Comparison of ENCODE assay signal across 15 mouse cellular contexts in genomic region chr2:32631046-32631445, GRCm38 (mm10). TPM values are rescaled to one million over a fixed set of nuclear protein-coding genes. Genes with fewer than 3 reads are reported as not detected.
DNase-seq lines count a peak whose midpoint lies in the region; ATAC-seq and TF ChIP-seq lines count a peak whose summit lies in the region.
"Had no signal": no experiment of that assay in that cellular context is flagged by ENCODE, and none has a peak within 500 bp of the region (broad histone marks: within the 10 kb centered on the region; RNA-seq: fewer than 3 reads in every experiment).

No protein-coding gene starts in this region.

- no peak overlapping the region for H3K4me3 ChIP-seq in heart, embryonic 10.5 days
- no peak overlapping the region for H3K4me3 ChIP-seq in heart, embryonic 11.5 days (ENCODE audit: low read depth, low read length)
- H3K4me3 ChIP-seq in C2C12 (ENCODE audit: insufficient read depth, poor library complexity, severe bottlenecking), result peak overlapping the region; percentile 48
- peak overlapping the region; percentile 78 for H3K4me3 ChIP-seq in E14TG2a.4 (replicated peaks; ENCODE audit: low read length)
- no peak overlapping the region for H3K4me3 ChIP-seq in hindbrain, embryonic 13.5 days
- H3K4me3 ChIP-seq: embryonic facial prominence, embryonic 12.5 days; forebrain, embryonic 15.5 days; limb, embryonic 15.5 days; neural tube, embryonic 15.5 days had no signal

- ATAC-seq in heart, embryonic 11.5 days (replicated peaks; ENCODE audit: insufficient number of reproducible peaks, low FRiP score, low TSS enrichment), result no peak
- ATAC-seq in hindbrain, embryonic 13.5 days (ENCODE audit: low FRiP score), result no peak

- 84% methylated on average over 10 of the region's 10 CpGs for WGBS in heart, embryonic 10.5 days
- WGBS in heart, embryonic 11.5 days (ENCODE audit: insufficient replicate concordance), result 83% methylated on average over 10 of the region's 10 CpGs
- WGBS in hindbrain, embryonic 13.5 days, result 88% methylated on average over 10 of the region's 10 CpGs

- no peaks in the 10 kb centered on the region for H3K27me3 ChIP-seq in heart, embryonic 10.5 days (ENCODE audit: insufficient read depth, poor library complexity, severe bottlenecking)
- H3K27me3 ChIP-seq in heart, embryonic 11.5 days (ENCODE audit: control insufficient read depth, insufficient read depth, low read length), result no peaks in the 10 kb centered on the region
- H3K27me3 ChIP-seq in C2C12 (ENCODE audit: control insufficient read depth, insufficient read depth, insufficient read length) (no peaks in the 10 kb centered on the region), E14TG2a.4 (ENCODE audit: insufficient read depth, low read length) (no peaks in the 10 kb centered on the region)
- H3K27me3 ChIP-seq in hindbrain, embryonic 13.5 days, result no peaks in the 10 kb centered on the region
- H3K27me3 ChIP-seq: embryonic facial prominence, embryonic 12.5 days; forebrain, embryonic 15.5 days; limb, embryonic 15.5 days; neural tube, embryonic 15.5 days had no signal

- H3K79me2 ChIP-seq in C2C12 (ENCODE audit: control insufficient read depth, insufficient read depth), result peaks cover 49% of the 10 kb centered on the region

- H3K4me2 ChIP-seq in heart, embryonic 11.5 days, result no peak overlapping the region
- no peak overlapping the region for H3K4me2 ChIP-seq in hindbrain, embryonic 13.5 days
- H3K4me2 ChIP-seq: embryonic facial prominence, embryonic 12.5 days; forebrain, embryonic 15.5 days; limb, embryonic 15.5 days; lung, embryonic 14.5 days; neural tube, embryonic 15.5 days had no signal

- peaks cover 52% of the 10 kb centered on the region for H3K36me3 ChIP-seq in heart, embryonic 10.5 days
- 0 out of 2 replicates have a peak, but pooled peaks cover 4% of the 10 kb centered on the region for H3K36me3 ChIP-seq in heart, embryonic 11.5 days (ENCODE audit: control insufficient read depth, insufficient read depth, low read length)
- H3K36me3 ChIP-seq in C2C12 (ENCODE audit: control insufficient read depth, insufficient read depth), result peaks cover 49% of the 10 kb centered on the region
- peaks cover 53% of the 10 kb centered on the region for H3K36me3 ChIP-seq in E14TG2a.4 (ENCODE audit: insufficient read depth, low read length)
- H3K36me3 ChIP-seq in hindbrain, embryonic 13.5 days, result peaks cover 18% of the 10 kb centered on the region
- H3K36me3 ChIP-seq: embryonic facial prominence, embryonic 12.5 days; limb, embryonic 15.5 days had no signal

- H3K9me3 ChIP-seq in heart, embryonic 10.5 days, result no peaks in the 10 kb centered on the region
- no peaks in the 10 kb centered on the region for H3K9me3 ChIP-seq in heart, embryonic 11.5 days (replicated peaks; ENCODE audit: control insufficient read depth, low read length)
- H3K9me3 ChIP-seq in E14TG2a.4 (ENCODE audit: low read length), result no peaks in the 10 kb centered on the region
- no peaks in the 10 kb centered on the region for H3K9me3 ChIP-seq in hindbrain, embryonic 13.5 days
- H3K9me3 ChIP-seq: embryonic facial prominence, embryonic 12.5 days; forebrain, embryonic 15.5 days; limb, embryonic 15.5 days; neural tube, embryonic 15.5 days had no signal

- H3K79me3 ChIP-seq in C2C12 (ENCODE audit: low read depth), result peaks cover 19% of the 10 kb centered on the region

- H3K9ac ChIP-seq in heart, embryonic 11.5 days (ENCODE audit: low read depth, low read length), result no peak overlapping the region
- H3K9ac ChIP-seq in hindbrain, embryonic 13.5 days, result peak overlapping the region; percentile 3
- H3K9ac ChIP-seq: embryonic facial prominence, embryonic 12.5 days; forebrain, embryonic 15.5 days; limb, embryonic 15.5 days; liver, embryonic 14.5 days; lung, embryonic 14.5 days; neural tube, embryonic 15.5 days had no signal

- H3K27ac ChIP-seq in heart, embryonic 10.5 days, result 0 out of 2 replicates have a peak overlapping the region, but pooled peaks have one; percentile 56
- H3K27ac ChIP-seq in heart, embryonic 11.5 days (ENCODE audit: low read depth, low read length), result no peak overlapping the region
- no peak overlapping the region for H3K27ac ChIP-seq in hindbrain, embryonic 13.5 days
- H3K27ac ChIP-seq: embryonic facial prominence, embryonic 12.5 days; forebrain, embryonic 15.5 days; limb, embryonic 15.5 days; liver, embryonic 14.5 days; neural tube, embryonic 15.5 days; stomach, postnatal 0 days had no signal

- TF ChIP-seq CTCF in C2C12 (IDR thresholded peaks at IDR 0.05; ENCODE audit: control insufficient read depth, insufficient read depth, insufficient read length) (no peak), E14TG2a.4 (conservative IDR thresholded peaks at IDR 0.05; ENCODE audit: low read length) (no peak)

- peaks cover 66% of the 10 kb centered on the region for H3K4me1 ChIP-seq in heart, embryonic 10.5 days
- H3K4me1 ChIP-seq in heart, embryonic 11.5 days (ENCODE audit: control insufficient read depth, insufficient read depth, low read length), result peaks cover 41% of the 10 kb centered on the region
- H3K4me1 ChIP-seq in E14TG2a.4 (replicated peaks; ENCODE audit: low read depth, low read length), result peaks cover 75% of the 10 kb centered on the region
- H3K4me1 ChIP-seq in hindbrain, embryonic 13.5 days (replicated peaks), result peaks cover 61% of the 10 kb centered on the region

- no peak overlapping the region for H3ac ChIP-seq in C2C12 (ENCODE audit: control insufficient read depth, insufficient read length, low read depth)

- no peak for DNase-seq in heart, embryonic 10.5 days (ENCODE audit: low spot score)
- DNase-seq in ovary, postnatal 36 days (ENCODE audit: low spot score), result no peak
- no peak for DNase-seq in lung, postnatal 4 days

TF ChIP-seq in C2C12, 6 proteins besides CTCF, POLR2A, EP300 and RAD21:
- TF ChIP-seq MYOD1 (IDR thresholded peaks at IDR 0.05; ENCODE audit: control insufficient read depth, insufficient read length, low read depth) (no peak), CEBPB (IDR thresholded peaks at IDR 0.05; ENCODE audit: low read depth) (no peak), MYOG (IDR thresholded peaks at IDR 0.05; ENCODE audit: control insufficient read depth, extremely low read depth, insufficient read length) (no peak)

RNA-seq across cellular contexts. Expression of gene Ak1, which starts 9.5 kb away (rescaled TPM):
- 179 and 305 TPM in 2 replicates for polyA plus RNA-seq in heart, embryonic 10.5 days (2016; fragmentation: Nextera tagmentation; extraction: Ambion mirVana)
- polyA plus RNA-seq in heart, embryonic 11.5 days (2014; fragmentation: Nextera tagmentation; extraction: Ambion mirVana), result 212 and 221 TPM in 2 replicates
- polyA plus RNA-seq in C2C12 (2012; fragmentation: generic; extraction: Trizol), result 184 TPM
- 68.9 and 71.5 TPM in 2 replicates for polyA plus RNA-seq in hindbrain, embryonic 13.5 days (2015; fragmentation: Nextera tagmentation; extraction: Ambion mirVana)

RNA-seq across cellular contexts. Expression of gene Eng, which starts 15.3 kb away (rescaled TPM):
- 87.1 and 149 TPM in 2 replicates for polyA plus RNA-seq in heart, embryonic 10.5 days (2016; fragmentation: Nextera tagmentation; extraction: Ambion mirVana)
- polyA plus RNA-seq in heart, embryonic 11.5 days (2014; fragmentation: Nextera tagmentation; extraction: Ambion mirVana), result 113 and 127 TPM in 2 replicates
- polyA plus RNA-seq in C2C12 (2012; fragmentation: generic; extraction: Trizol), result 1.1 TPM
- 29.0 and 29.2 TPM in 2 replicates for polyA plus RNA-seq in hindbrain, embryonic 13.5 days (2015; fragmentation: Nextera tagmentation; extraction: Ambion mirVana)

RNA-seq across cellular contexts. Expression of gene St6galnac6, which starts 31.5 kb away (rescaled TPM):
- 25.1 and 28.4 TPM in 2 replicates for polyA plus RNA-seq in heart, embryonic 10.5 days (2016; fragmentation: Nextera tagmentation; extraction: Ambion mirVana)
- polyA plus RNA-seq in heart, embryonic 11.5 days (2014; fragmentation: Nextera tagmentation; extraction: Ambion mirVana), result 8.3 and 9.3 TPM in 2 replicates
- 59.1 TPM for polyA plus RNA-seq in C2C12 (2012; fragmentation: generic; extraction: Trizol)
- 13.1 and 13.5 TPM in 2 replicates for polyA plus RNA-seq in hindbrain, embryonic 13.5 days (2015; fragmentation: Nextera tagmentation; extraction: Ambion mirVana)

RNA-seq across cellular contexts. Expression of gene St6galnac4, which starts 44.2 kb away (rescaled TPM):
- 39.8 and 49.0 TPM in 2 replicates for polyA plus RNA-seq in heart, embryonic 10.5 days (2016; fragmentation: Nextera tagmentation; extraction: Ambion mirVana)
- 32.9 and 40.9 TPM in 2 replicates for polyA plus RNA-seq in heart, embryonic 11.5 days (2014; fragmentation: Nextera tagmentation; extraction: Ambion mirVana)
- 82.3 TPM for polyA plus RNA-seq in C2C12 (2012; fragmentation: generic; extraction: Trizol)
- 22.8 and 23.4 TPM in 2 replicates for polyA plus RNA-seq in hindbrain, embryonic 13.5 days (2015; fragmentation: Nextera tagmentation; extraction: Ambion mirVana)

RNA-seq across cellular contexts. Expression of gene 9430097D07Rik, which starts 55.6 kb away (rescaled TPM):
- 0.09 and 0.15 TPM in 2 replicates for polyA plus RNA-seq in heart, embryonic 10.5 days (2016; fragmentation: Nextera tagmentation; extraction: Ambion mirVana)
- polyA plus RNA-seq in heart, embryonic 11.5 days (2014; fragmentation: Nextera tagmentation; extraction: Ambion mirVana), result 0.17 TPM in 1 of 2 replicates, not detected in the other
- 0.04 TPM for polyA plus RNA-seq in C2C12 (2012; fragmentation: generic; extraction: Trizol)
- 0.53 and 0.56 TPM in 2 replicates for polyA plus RNA-seq in hindbrain, embryonic 13.5 days (2015; fragmentation: Nextera tagmentation; extraction: Ambion mirVana)
- polyA plus RNA-seq: limb, embryonic 15.5 days; lung, embryonic 14.5 days; stomach, postnatal 0 days; urinary bladder, adult 2 months had no signal

Comparison
In these comparisons a context has a peak if more than half of its experiments do, and no peak if none do; other contexts are left out.
1. H3K4me3 ChIP-seq: peak in C2C12 (single experiment) and E14TG2a.4 (single experiment); none in heart, embryonic 10.5 days (single experiment), heart, embryonic 11.5 days (single experiment) and hindbrain, embryonic 13.5 days (single experiment).
2. RNA of gene Eng, which starts 15.3 kb away (polyA plus RNA-seq): 113 to 127 TPM in heart, embryonic 11.5 days, 87.1 to 149 TPM in heart, embryonic 10.5 days and 29.0 to 29.2 TPM in hindbrain, embryonic 13.5 days; 1.1 TPM in C2C12 (single experiment); every median in the first group is over 10 times any median in the second.